Mouse (Mus musculus) midbrain, embryonic 11.5 days (tissue): ENCODE measurements around the gene 1700029H14Rik. TPM values are rescaled to one million over a fixed set of nuclear protein-coding genes. Genes with fewer than 3 reads are reported as not detected.

Experiments
- ATAC-seq: fragments of 200-750 bp; cut with Nextera tagmentation; 2 replicates; pipeline ENCODE4 v1.8.0; 2017; ENCODE audit warnings: moderate TSS enrichment, moderate library complexity; ENCODE audit not compliant: low FRiP score
- DNase-seq: peaks from one replicate; pipeline ENCODE4 v3.0.0; 2015; ENCODE audit warnings: low spot score; ENCODE audit errors: missing footprints
- H3K27ac ChIP-seq: fragments of 300-500 bp; sonication (generic); 2 replicates; pipeline ENCODE4 v1.5.1; 2014; ENCODE audit warnings: low read depth, low read length
- H3K27me3 ChIP-seq: fragments of 300-500 bp; sonication (generic); 2 replicates; pipeline ENCODE4 v1.6.1; 2014; ENCODE audit warnings: mild to moderate bottlenecking, low read length, moderate library complexity, mixed read lengths; ENCODE audit not compliant: control insufficient read depth, insufficient read depth
- H3K36me3 ChIP-seq: fragments of 300-500 bp; sonication (generic); 2 replicates; pipeline ENCODE4 v1.6.1; 2014; ENCODE audit warnings: mild to moderate bottlenecking, low read length, moderate library complexity, mixed read lengths; ENCODE audit not compliant: control insufficient read depth, insufficient read depth
- H3K4me1 ChIP-seq: fragments of 300-500 bp; sonication (generic); 2 replicates; pipeline ENCODE4 v1.6.1; 2014; ENCODE audit warnings: low read length; ENCODE audit not compliant: control insufficient read depth, insufficient read depth
- H3K4me2 ChIP-seq: fragments of 300-500 bp; sonication (generic); 2 replicates; pipeline ENCODE4 v1.6.1; 2014; ENCODE audit warnings: mild to moderate bottlenecking, moderate library complexity
- H3K4me3 ChIP-seq: fragments of 300-500 bp; sonication (generic); 2 replicates; pipeline ENCODE4 v1.5.1; 2014; ENCODE audit warnings: low read depth, low read length
- H3K9ac ChIP-seq: fragments of 300-500 bp; sonication (generic); 2 replicates; pipeline ENCODE4 v1.6.1; 2014; ENCODE audit warnings: low read length
- H3K9me3 ChIP-seq: fragments of 300-500 bp; sonication (generic); 2 replicates; pipeline ENCODE4 v1.6.1; 2016; ENCODE audit warnings: low read length; ENCODE audit not compliant: control insufficient read depth
- WGBS: fragments of 180-500 bp; shearing (Covaris S2); extraction: QIAGEN DNeasy Blood & Tissue Kit; methylation state at CpG from one replicate; pipeline ENCODE4 v1.1.7; 2014; 5-methylcytosine and 5-hydroxymethylcytosine counted together
- polyA plus RNA-seq: library from polyadenylated mRNA; unstranded; fragments of >200 nt; fragmentation: Nextera tagmentation; extraction: Ambion mirVana; gene quantifications from 2 replicates; pipeline ENCODE4 v1.2.1, GENCODE M21; 2014

1700029H14Rik gene
- polyA plus RNA-seq = not detected in 2 replicates

- no peak for DNase-seq
- Histone ChIP-seq H3K36me3 (no peaks in the 10 kb centered on the region), H3K9me3 (no peaks in the 10 kb centered on the region), H3K27me3 (no peaks in the 10 kb centered on the region), H3K27ac (no peak within 1 kb of the TSS), H3K4me2 (no peak within 1 kb of the TSS), H3K9ac (no peak within 1 kb of the TSS), H3K4me1 (no peaks in the 10 kb centered on the region), H3K4me3 (no peak within 1 kb of the TSS)
- ATAC-seq = no peak
- 35% methylated on average over 13 of the region's 13 CpGs for WGBS
Observed at GRCm38 (mm10) chr8:13562118-13562517, at the start of gene 1700029H14Rik. Gene 1700029H14Rik (minus strand): TSS chr8:13562461.

GRCm38 (mm10) chr8:13611702-13612101, 49.4 kb upstream of the 1700029H14Rik start:
- Histone ChIP-seq H3K4me3 (no peak overlapping the region), H3K4me1 (no peaks in the 10 kb centered on the region), H3K4me2 (no peak overlapping the region), H3K36me3 (no peaks in the 10 kb centered on the region), H3K27ac (no peak overlapping the region), H3K9ac (no peak overlapping the region), H3K9me3 (no peaks in the 10 kb centered on the region), H3K27me3 (no peaks in the 10 kb centered on the region)
- no peak for ATAC-seq
- no peak for DNase-seq
- 93% methylated on average over 12 of the region's 12 CpGs for WGBS

GRCm38 (mm10) chr8:13609971-13610370, 47.7 kb upstream of the 1700029H14Rik start:
- no peak for ATAC-seq
- no peaks in the 10 kb centered on the region for H3K4me1 ChIP-seq
- H3K4me3 ChIP-seq = no peak overlapping the region
- WGBS = 87% methylated on average over 5 of the region's 5 CpGs
- no peaks in the 10 kb centered on the region for H3K36me3 ChIP-seq
- no peak overlapping the region for H3K9ac ChIP-seq
- H3K27ac ChIP-seq = no peak overlapping the region
- no peak for DNase-seq
- H3K9me3 ChIP-seq = no peaks in the 10 kb centered on the region
- no peak overlapping the region for H3K4me2 ChIP-seq
- no peaks in the 10 kb centered on the region for H3K27me3 ChIP-seq

- H3K27ac ChIP-seq = no peak overlapping the region
Observed at GRCm38 (mm10) chr8:13608946-13609345, 46.7 kb upstream of the 1700029H14Rik start.

GRCm38 (mm10) chr8:13605920-13606480, 43.7 kb upstream of the 1700029H14Rik start:
- no peak overlapping the region for H3K4me2 ChIP-seq
- WGBS = 87% methylated on average over 7 of the region's 7 CpGs
- no peak for ATAC-seq

More at GRCm38 (mm10) chr8:13608946-13609345, 46.7 kb upstream of the 1700029H14Rik start:
- no peaks in the 10 kb centered on the region for H3K4me1 ChIP-seq
- H3K9ac ChIP-seq = no peak overlapping the region
- 89% methylated on average over 6 of the region's 6 CpGs for WGBS
- H3K27me3 ChIP-seq = no peaks in the 10 kb centered on the region
- DNase-seq = no peak
- no peaks in the 10 kb centered on the region for H3K36me3 ChIP-seq
- H3K4me2 ChIP-seq = no peak overlapping the region
- H3K4me3 ChIP-seq = no peak overlapping the region
- no peak for ATAC-seq
- no peaks in the 10 kb centered on the region for H3K9me3 ChIP-seq

GRCm38 (mm10) chr8:13602621-13603020, 40.4 kb upstream of the 1700029H14Rik start:
- ATAC-seq (no peak), DNase-seq (peak; percentile 89)
- Histone ChIP-seq H3K27me3 (no peaks in the 10 kb centered on the region), H3K36me3 (no peaks in the 10 kb centered on the region), H3K4me3 (no peak overlapping the region), H3K27ac (no peak overlapping the region), H3K4me2 (no peak overlapping the region), H3K9ac (no peak overlapping the region), H3K9me3 (no peaks in the 10 kb centered on the region), H3K4me1 (no peaks in the 10 kb centered on the region)
- 62% methylated on average over 8 of the region's 8 CpGs for WGBS

More at GRCm38 (mm10) chr8:13605920-13606480, 43.7 kb upstream of the 1700029H14Rik start:
- H3K4me3 ChIP-seq = no peak overlapping the region
- no peak for DNase-seq
- H3K9ac ChIP-seq = no peak overlapping the region
- H3K27ac ChIP-seq = no peak overlapping the region
- H3K27me3 ChIP-seq = no peaks in the 10 kb centered on the region
- H3K36me3 ChIP-seq = no peaks in the 10 kb centered on the region
- no peaks in the 10 kb centered on the region for H3K4me1 ChIP-seq
- no peaks in the 10 kb centered on the region for H3K9me3 ChIP-seq

- no peak overlapping the region for H3K4me3 ChIP-seq
- no peak for ATAC-seq
- peak; percentile 33 for DNase-seq
- H3K27me3 ChIP-seq = no peaks in the 10 kb centered on the region
- WGBS = 92% methylated on average over 11 of the region's 11 CpGs
- H3K27ac ChIP-seq = no peak overlapping the region
- H3K4me2 ChIP-seq = no peak overlapping the region
- no peak overlapping the region for H3K9ac ChIP-seq
- no peaks in the 10 kb centered on the region for H3K36me3 ChIP-seq
- H3K9me3 ChIP-seq = no peaks in the 10 kb centered on the region
- H3K4me1 ChIP-seq = no peaks in the 10 kb centered on the region
Observed at GRCm38 (mm10) chr8:13601166-13601565, 38.9 kb upstream of the 1700029H14Rik start.

- no peaks in the 10 kb centered on the region for H3K27me3 ChIP-seq
- 87% methylated on average over 10 of the region's 10 CpGs for WGBS
- ATAC-seq (no peak), DNase-seq (no peak)
- H3K4me3 ChIP-seq = no peak overlapping the region
- H3K4me1 ChIP-seq = no peaks in the 10 kb centered on the region
- no peak overlapping the region for H3K27ac ChIP-seq
- no peak overlapping the region for H3K9ac ChIP-seq
- H3K4me2 ChIP-seq = no peak overlapping the region
- no peaks in the 10 kb centered on the region for H3K9me3 ChIP-seq
- no peaks in the 10 kb centered on the region for H3K36me3 ChIP-seq
Observed at GRCm38 (mm10) chr8:13600716-13601115, 38.5 kb upstream of the 1700029H14Rik start.

- no peaks in the 10 kb centered on the region for H3K36me3 ChIP-seq
- H3K27ac ChIP-seq = no peak overlapping the region
- no peak overlapping the region for H3K4me3 ChIP-seq
- DNase-seq = peak; percentile 70
- WGBS = 80% methylated on average over 7 of the region's 7 CpGs
- no peak for ATAC-seq
- H3K4me1 ChIP-seq = no peaks in the 10 kb centered on the region
- H3K9ac ChIP-seq = no peak overlapping the region
- H3K9me3 ChIP-seq = no peaks in the 10 kb centered on the region
- no peaks in the 10 kb centered on the region for H3K27me3 ChIP-seq
- no peak overlapping the region for H3K4me2 ChIP-seq
Observed at GRCm38 (mm10) chr8:13600204-13600603, 37.9 kb upstream of the 1700029H14Rik start.
